Mouse (Mus musculus) megakaryocyte, embryonic 14.5 days (primary cell): ENCODE data around the gene Hyal2. TPM values are rescaled to one million over a fixed set of nuclear protein-coding genes. Genes with fewer than 3 reads are reported as not detected.
A peak's percentile ranks its signal among the peaks of the same experiment; 100 is the strongest.

Experiments
- H3K27me3 ChIP-seq: replicated peaks from 2 replicates; pipeline ENCODE3; 2012; ENCODE audit warnings: inconsistent platforms
- H3K36me3 ChIP-seq: replicated peaks from 2 replicates; pipeline ENCODE3; 2012; ENCODE audit warnings: low read length, inconsistent platforms, mixed read lengths
- H3K4me1 ChIP-seq: 2 replicates; pipeline ENCODE4 v1.6.1; 2012; ENCODE audit warnings: inconsistent platforms
- H3K4me3 ChIP-seq: replicated peaks from 2 replicates; pipeline ENCODE3; 2012; ENCODE audit warnings: moderate library complexity, mild to moderate bottlenecking, inconsistent platforms
- H3K9me3 ChIP-seq: 2 replicates; pipeline ENCODE4 v1.6.1; 2012; ENCODE audit warnings: inconsistent platforms
- FLI1 ChIP-seq: IDR thresholded peaks from 2 replicates; pipeline ENCODE4 v1.6.1; 2012; ENCODE audit warnings: low read length, inconsistent platforms, mixed read lengths
- GATA1 ChIP-seq: IDR thresholded peaks from 3 replicates; pipeline ENCODE4 v1.6.1; 2012; ENCODE audit warnings: mixed read lengths, low read length, inconsistent platforms, borderline replicate concordance
- polyA plus RNA-seq: library from polyadenylated mRNA; stranded (reverse); fragments of >175 nt; gene quantifications from 2 replicates; pipeline ENCODE4 v1.2.3, GENCODE M21; 2012; ENCODE audit warnings: low replicate concordance; ENCODE audit not compliant: insufficient read depth

Hyal2 gene
- polyA plus RNA-seq, 1 experiment: 11.8 TPM

- TF ChIP-seq FLI1: no peak
- no peak for TF ChIP-seq GATA1
- no peak overlapping the region for H3K4me3 ChIP-seq
- peaks cover 61% of the 10 kb centered on the region for H3K27me3 ChIP-seq
- peaks cover 44% of the 10 kb centered on the region for H3K4me1 ChIP-seq
- no peaks in the 10 kb centered on the region for H3K9me3 ChIP-seq
- H3K36me3 ChIP-seq: no peaks in the 10 kb centered on the region
These were observed 33.0 kb downstream of the Hyal2 start for GRCm38 (mm10) chr9:107600745-107601144.

- no peak for TF ChIP-seq GATA1
- H3K4me1 ChIP-seq: peaks cover 44% of the 10 kb centered on the region
These were observed 33.5 kb downstream of the Hyal2 start for GRCm38 (mm10) chr9:107601275-107601674.

GRCm38 (mm10) chr9:107602068-107602648 lies 34.4 kb downstream of the Hyal2 start:
- Histone ChIP-seq H3K36me3 (no peaks in the 10 kb centered on the region), H3K4me3 (peak overlapping the region; percentile 86), H3K9me3 (no peaks in the 10 kb centered on the region), H3K27me3 (peaks cover 69% of the 10 kb centered on the region), H3K4me1 (peaks cover 45% of the 10 kb centered on the region)
- no peak for TF ChIP-seq GATA1

More at GRCm38 (mm10) chr9:107601275-107601674, 33.5 kb downstream of the Hyal2 start:
- Histone ChIP-seq H3K9me3 (no peaks in the 10 kb centered on the region), H3K4me3 (no peak overlapping the region), H3K36me3 (no peaks in the 10 kb centered on the region), H3K27me3 (peaks cover 65% of the 10 kb centered on the region)

GRCm38 (mm10) chr9:107603251-107603650 lies 35.5 kb downstream of the Hyal2 start:
- H3K9me3 ChIP-seq: no peaks in the 10 kb centered on the region
- peaks cover 43% of the 10 kb centered on the region for H3K4me1 ChIP-seq
- no peak overlapping the region for H3K4me3 ChIP-seq
- H3K27me3 ChIP-seq: peaks cover 68% of the 10 kb centered on the region
- H3K36me3 ChIP-seq: no peaks in the 10 kb centered on the region
- TF ChIP-seq FLI1: no peak
- no peak for TF ChIP-seq GATA1

- Histone ChIP-seq H3K4me3 (no peak overlapping the region), H3K9me3 (no peaks in the 10 kb centered on the region), H3K36me3 (no peaks in the 10 kb centered on the region), H3K4me1 (peaks cover 55% of the 10 kb centered on the region), H3K27me3 (peaks cover 56% of the 10 kb centered on the region)
- no peak for TF ChIP-seq GATA1
- no peak for TF ChIP-seq FLI1
These were observed 37.4 kb downstream of the Hyal2 start for GRCm38 (mm10) chr9:107605041-107605661.

GRCm38 (mm10) chr9:107606591-107606990 lies 38.8 kb downstream of the Hyal2 start:
- peaks cover 60% of the 10 kb centered on the region for H3K4me1 ChIP-seq
- no peak for TF ChIP-seq GATA1
- TF ChIP-seq FLI1: no peak
- peaks cover 42% of the 10 kb centered on the region for H3K27me3 ChIP-seq
- H3K4me3 ChIP-seq: no peak overlapping the region
- no peaks in the 10 kb centered on the region for H3K36me3 ChIP-seq
- no peaks in the 10 kb centered on the region for H3K9me3 ChIP-seq

GRCm38 (mm10) chr9:107607036-107607435 lies 39.3 kb downstream of the Hyal2 start:
- peaks cover 60% of the 10 kb centered on the region for H3K4me1 ChIP-seq
- no peaks in the 10 kb centered on the region for H3K9me3 ChIP-seq
- peaks cover 40% of the 10 kb centered on the region for H3K27me3 ChIP-seq
- peak overlapping the region; percentile 8 for H3K4me3 ChIP-seq
- TF ChIP-seq GATA1 (no peak), FLI1 (no peak)
- no peaks in the 10 kb centered on the region for H3K36me3 ChIP-seq

- Histone ChIP-seq H3K36me3 (no peaks in the 10 kb centered on the region), H3K9me3 (no peaks in the 10 kb centered on the region), H3K27me3 (peaks cover 40% of the 10 kb centered on the region), H3K4me1 (peaks cover 57% of the 10 kb centered on the region), H3K4me3 (no peak overlapping the region)
- TF ChIP-seq FLI1: no peak
- no peak for TF ChIP-seq GATA1
These were observed 40.0 kb downstream of the Hyal2 start for GRCm38 (mm10) chr9:107607653-107608245.

- TF ChIP-seq GATA1 (no peak), FLI1 (no peak)
- Histone ChIP-seq H3K36me3 (peaks cover 4% of the 10 kb centered on the region), H3K27me3 (peaks cover 35% of the 10 kb centered on the region), H3K4me3 (peak within 1 kb of the TSS; percentile 30), H3K9me3 (no peaks in the 10 kb centered on the region), H3K4me1 (peaks cover 62% of the 10 kb centered on the region)
These were observed 41.1 kb downstream of the Hyal2 start, which contains the start of gene Sema3b for GRCm38 (mm10) chr9:107608741-107609432. TSS of gene Sema3b (minus strand) at chr9:107609229.

GRCm38 (mm10) chr9:107609433-107609830 lies 41.7 kb downstream of the Hyal2 start:
- no peak for TF ChIP-seq GATA1
- TF ChIP-seq FLI1: no peak
- peaks cover 62% of the 10 kb centered on the region for H3K4me1 ChIP-seq

More at GRCm38 (mm10) chr9:107609433-107609830, 41.7 kb downstream of the Hyal2 start:
- peaks cover 9% of the 10 kb centered on the region for H3K36me3 ChIP-seq
- H3K27me3 ChIP-seq: peaks cover 30% of the 10 kb centered on the region
- H3K4me3 ChIP-seq: no peak overlapping the region
- H3K9me3 ChIP-seq: no peaks in the 10 kb centered on the region
